Mouse (Mus musculus) CD4-positive, CD25-positive, alpha-beta regulatory T cell, adult 4 months (primary cell): ENCODE results near the gene Rfx2. TPM values are rescaled to one million over a fixed set of nuclear protein-coding genes. Genes with fewer than 3 reads are reported as not detected.

Experiments
- ATAC-seq: one replicate; pipeline ENCODE4 v1.8.0; 2017
- polyA plus RNA-seq, 2 experiments: library from polyadenylated mRNA; unstranded; fragments of 100-300 nt; shearing (Covaris generic); gene quantifications; one replicate each; pipeline ENCODE4 v1.2.1; 2017

The Rfx2 gene
- polyA plus RNA-seq, 2 experiments from 2014 or later, result 1.2 to 2.1 TPM

DNA sequence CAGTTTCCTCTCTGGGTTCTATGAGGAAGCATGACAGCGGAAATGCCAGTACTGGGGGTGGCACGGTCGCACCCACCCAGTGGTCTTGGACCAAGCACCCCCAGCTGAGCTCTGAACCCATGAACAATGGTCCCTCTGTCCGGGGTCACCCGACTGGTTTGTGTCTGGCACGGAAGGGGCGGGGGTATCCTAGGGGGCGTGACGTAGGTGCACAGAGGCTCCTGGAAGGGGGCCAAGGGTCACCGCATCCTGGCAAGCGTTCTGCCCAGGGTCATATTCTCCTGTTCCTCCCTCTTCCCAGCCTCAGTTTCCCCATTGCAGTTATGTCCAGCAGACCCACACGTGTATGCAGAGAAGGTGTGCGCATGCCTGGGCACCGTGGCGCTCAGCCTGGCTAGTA is 77.4 kb downstream of the Rfx2 start:
- ATAC-seq, result no peak

DNA sequence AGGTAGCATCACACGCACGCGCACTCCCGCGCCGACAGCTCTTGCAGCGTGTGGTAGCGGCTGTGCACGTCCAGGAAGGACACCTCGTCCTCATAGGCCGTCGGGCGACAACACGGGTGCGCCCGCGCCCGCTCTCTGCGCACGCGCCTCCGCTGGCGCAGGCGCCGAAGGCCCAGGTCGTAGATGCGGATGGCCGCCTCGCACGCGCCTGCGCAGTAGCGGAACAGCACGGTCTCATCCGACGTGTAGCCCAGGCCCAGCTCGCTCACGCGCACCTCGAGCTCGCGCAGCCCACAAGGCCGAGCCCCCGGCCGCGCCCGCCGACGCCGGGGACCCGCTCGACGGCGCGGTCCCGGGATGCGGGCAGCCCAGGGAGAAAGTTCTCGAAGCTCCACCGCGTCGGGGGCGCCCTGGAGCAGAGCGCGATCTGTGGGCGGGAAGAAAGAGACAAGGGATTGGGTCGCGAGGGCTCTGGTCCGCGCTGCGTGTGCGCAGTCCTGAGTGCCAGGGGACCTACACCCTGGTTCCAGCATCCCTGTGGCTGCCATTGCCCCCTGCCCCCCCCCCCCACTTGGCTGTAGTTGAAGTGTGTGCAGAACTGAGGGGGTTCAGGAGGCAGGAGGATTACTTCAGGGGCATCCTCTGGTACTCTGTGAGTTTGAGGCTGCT is 79.3 kb downstream of the Rfx2 start:
- ATAC-seq, result no peak

DNA sequence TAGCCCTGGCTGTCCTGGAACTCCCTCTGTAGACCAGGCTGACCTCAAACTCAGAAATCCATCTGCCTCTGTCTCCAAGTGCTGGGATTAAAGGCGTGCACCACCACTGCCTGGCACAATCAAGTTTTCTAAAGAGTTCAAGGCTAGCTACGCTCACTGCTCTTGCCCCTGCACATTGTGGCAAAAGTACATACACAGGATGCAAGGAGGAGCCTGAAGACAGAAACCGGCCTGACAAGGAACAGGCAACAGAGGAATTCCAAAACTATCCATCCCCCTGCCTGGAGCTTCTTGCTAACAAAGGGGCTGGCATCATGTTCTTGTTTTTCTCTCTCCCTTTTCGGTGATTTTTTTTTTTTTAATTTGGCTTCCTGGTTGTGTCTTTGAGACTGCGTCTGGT is 86.6 kb downstream of the Rfx2 start:
- no peak for ATAC-seq

DNA sequence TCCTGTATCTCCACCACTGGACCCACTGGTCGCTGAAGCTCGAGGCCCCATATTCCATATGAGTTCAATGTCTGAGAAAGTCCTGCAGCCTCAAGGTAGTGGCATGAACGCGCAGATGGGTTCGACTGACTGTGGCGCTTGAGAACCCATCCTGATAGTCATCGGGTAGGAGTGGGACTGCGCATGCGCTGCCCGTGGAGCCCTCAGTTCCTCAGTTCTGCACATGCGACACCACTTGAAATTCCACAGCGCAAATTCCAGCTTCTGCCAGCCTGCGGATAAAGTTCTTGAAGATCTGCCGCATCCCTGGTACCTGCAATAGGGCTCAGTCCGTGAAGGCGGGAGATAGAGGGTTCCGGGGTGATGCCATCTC is 90.0 kb downstream of the Rfx2 start:
- ATAC-seq, result no peak

DNA sequence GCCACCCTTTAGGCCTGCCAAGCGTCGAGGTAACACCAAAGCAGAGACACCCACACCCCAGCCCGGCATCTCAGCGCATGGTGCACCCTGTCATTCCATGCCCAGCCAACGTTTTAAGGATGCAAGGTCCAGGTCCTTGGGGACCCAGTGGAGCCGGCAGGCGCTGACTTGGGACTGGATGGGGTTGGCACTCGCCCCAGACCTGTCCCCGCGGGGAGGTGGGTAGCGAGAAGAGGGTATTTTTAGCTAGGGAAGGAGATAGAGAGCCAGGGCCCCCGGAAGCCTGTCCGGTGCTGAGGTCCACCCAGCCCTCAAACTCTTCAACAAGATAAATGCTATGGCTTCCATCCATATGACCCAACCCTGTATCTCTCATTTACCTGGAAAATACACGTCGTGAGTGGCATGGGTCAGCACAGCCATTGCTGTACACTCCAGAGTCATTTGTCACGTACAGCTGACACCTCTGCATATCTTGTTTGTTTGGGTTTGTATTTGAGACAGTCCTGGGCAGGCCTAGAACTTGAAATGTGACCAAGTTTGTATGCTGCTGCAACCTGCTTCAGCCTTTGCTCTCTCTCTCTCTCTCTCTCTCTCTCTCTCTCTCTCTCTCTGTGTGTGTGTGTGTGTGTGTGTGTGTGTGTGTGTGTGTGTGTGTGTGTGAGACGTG is 90.6 kb downstream of the Rfx2 start:
- ATAC-seq, result no peak

DNA sequence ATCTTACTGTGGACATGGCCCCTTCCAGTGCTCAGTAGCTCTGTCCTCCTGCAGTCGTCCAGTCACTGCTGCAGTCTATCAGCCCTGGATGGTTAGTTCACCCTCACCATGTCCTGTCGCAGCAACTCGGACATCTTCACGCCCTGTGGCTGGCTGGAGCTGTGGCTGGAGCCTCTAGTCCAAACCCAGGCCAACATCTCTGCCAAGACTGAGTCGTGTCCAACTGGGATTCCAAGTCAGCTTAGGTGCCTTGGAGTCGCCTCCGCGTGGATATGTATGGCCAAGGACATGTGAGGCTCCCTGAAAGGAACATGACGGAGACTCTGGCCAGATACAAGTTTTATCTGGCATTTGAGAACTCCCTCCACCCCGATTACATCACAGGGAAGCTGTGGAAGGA is 92.6 kb downstream of the Rfx2 start:
- no peak for ATAC-seq

DNA sequence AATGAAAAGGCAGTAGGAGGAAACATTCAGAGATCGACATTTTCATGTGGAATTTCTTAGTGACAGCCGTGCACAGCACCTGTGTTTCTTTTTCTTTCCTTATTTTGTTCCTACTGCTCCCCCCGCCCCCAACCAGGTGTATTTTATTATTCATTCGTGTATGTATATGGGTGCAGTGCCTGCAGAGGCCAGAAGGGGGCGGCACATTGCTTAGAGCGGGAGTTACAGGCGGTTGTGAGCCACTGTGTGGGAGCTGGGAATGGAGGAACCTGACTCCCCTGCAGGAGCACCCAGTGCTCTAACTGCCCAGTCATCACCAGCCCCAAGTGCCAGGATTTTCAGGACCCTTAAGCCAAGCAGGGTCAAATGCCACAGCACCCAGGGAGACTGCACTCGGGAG is 94.3 kb downstream of the Rfx2 start:
- ATAC-seq, result no peak

DNA sequence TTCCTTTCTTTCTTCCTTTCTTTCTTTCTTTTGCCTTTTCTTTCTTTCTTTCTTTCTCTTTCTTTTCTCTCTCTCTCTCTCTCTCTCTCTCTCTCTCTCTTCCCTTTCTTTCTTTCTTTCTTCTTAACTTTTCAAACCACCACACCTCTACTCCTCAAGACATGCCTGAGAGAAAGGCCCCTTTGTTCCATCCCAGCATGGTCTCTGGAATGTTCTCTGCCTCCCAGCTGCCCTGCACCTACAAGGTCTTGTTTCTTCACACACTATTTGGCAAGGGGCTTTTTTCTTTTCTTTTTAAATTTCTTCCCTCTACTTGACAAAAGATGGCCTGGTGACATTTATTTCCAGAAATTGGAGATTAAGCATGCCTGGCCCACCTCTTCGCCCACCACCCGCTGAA is 101.2 kb downstream of the Rfx2 start:
- ATAC-seq, result no peak

DNA sequence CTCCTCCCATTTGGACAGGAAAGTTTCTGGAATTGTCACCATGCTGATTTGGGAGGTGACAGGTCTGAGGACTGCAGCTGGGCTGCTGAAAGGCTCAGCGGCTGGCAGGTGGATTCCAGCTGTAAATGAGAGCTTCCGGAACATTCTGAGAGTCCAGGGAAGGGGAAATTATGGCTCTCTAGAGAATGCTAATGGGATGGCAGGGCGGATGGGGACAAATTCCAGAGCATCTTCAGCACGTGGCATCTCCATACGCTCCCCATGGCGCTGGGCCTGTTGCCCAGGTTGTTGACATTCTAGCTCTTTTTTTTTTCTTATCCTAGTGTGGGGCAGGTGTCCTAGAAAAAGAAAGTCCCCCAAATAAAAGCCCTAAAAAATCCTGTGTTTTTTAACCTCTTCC is 101.7 kb downstream of the Rfx2 start:
- ATAC-seq, result no peak

DNA sequence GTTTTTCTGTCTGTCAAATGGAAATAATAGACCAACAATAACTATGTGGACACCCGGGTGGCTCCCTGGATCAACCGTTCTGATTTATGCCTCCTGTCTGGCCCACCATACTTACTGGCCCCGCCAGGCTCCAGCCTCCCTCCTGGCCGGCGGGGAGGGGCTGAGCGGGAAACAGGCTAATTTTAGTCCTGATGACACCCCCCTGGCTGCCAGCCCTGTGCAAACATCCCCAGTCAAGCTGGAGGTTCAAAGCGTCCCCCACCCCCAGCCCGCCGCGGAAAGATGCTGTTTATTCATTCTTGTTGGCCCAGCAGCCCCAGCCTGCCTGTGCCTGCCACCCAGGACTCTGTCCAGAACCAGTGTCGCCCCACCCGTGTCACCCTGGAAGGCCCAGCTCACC is 102.7 kb downstream of the Rfx2 start:
- ATAC-seq, result no peak

DNA sequence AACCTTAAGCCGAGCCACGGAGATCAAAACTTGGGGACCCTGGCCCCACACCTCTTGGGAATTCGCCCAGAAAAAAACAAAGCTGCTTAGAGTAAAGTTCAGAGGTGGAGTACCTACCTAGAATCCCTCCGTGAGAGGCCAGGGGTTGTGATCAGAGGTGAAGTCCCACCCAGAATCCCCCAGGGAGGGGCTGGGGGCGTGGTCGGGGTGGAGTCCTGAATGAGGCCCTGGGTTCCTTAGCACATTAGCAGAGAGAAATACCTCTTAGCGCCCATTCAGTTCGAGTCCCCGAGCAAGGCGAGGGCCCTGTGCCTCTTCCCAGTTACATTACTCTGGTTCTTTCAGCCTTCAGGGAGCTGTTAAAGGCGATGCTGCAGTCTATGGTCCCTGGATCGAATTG is 103.2 kb downstream of the Rfx2 start:
- ATAC-seq, result no peak

DNA sequence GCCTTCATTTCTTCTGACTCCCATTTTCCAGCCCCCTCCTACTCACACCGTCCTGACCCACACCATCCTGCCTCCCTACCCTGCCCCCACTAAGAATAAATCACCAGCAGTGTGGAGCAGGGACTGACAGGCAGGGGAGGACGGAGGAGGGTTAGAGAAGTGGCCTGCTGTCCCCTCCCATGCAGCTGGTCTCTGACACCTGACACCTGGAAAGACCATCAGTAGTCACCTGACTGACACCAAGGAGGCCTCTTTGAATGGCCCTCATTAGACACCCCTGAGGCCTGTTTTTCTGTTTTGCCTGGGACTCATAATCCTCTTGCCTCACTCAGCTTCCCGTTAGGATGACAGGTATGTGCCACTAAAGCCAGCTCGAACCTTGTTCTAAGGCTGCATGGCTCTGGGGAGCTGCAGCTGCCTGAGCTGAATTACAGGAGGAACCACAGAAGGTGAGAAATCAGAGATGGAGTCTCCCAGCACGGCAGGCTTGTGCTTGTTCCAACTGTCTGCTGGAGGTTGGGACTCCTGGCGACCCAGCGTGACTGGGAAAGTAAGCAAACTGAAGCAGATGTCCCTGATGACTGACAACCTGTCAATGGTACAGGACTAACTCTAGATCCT is 103.7 kb downstream of the Rfx2 start:
- no peak for ATAC-seq

Other genes starting within 250 kb of the Rfx2 start
- 10 to 100 TPM; 36.8 to 53.1 TPM for gene Safb2, start 246.4 kb downstream of the Rfx2 start, polyA plus RNA-seq
- 10 to 100 TPM; 52.6 to 55.0 TPM for gene Safb, start 246.2 kb downstream of the Rfx2 start, polyA plus RNA-seq
- 100 to 1,000 TPM; 280 to 291 TPM for gene 2410015M20Rik, start 221.2 kb downstream of the Rfx2 start, polyA plus RNA-seq
- gene Rpl36, start 217.6 kb downstream of the Rfx2 start, polyA plus RNA-seq, result 1,000 to 10,000 TPM; 3,663 to 4,818 TPM
- 1 to 10 TPM; 4.5 to 8.0 TPM for gene Lonp1, start 204.1 kb downstream of the Rfx2 start, polyA plus RNA-seq
- gene Catsperd, start 202.9 kb downstream of the Rfx2 start, polyA plus RNA-seq, result 1 to 10 TPM; 2.6 to 3.5 TPM
- gene Ranbp3, start 157.7 kb downstream of the Rfx2 start, polyA plus RNA-seq, result 10 to 100 TPM; 55.5 to 79.5 TPM
- 100 to 1,000 TPM; 225 to 227 TPM for gene Ndufa11, start 113.2 kb downstream of the Rfx2 start, polyA plus RNA-seq
- 1 to 10 TPM; 5.8 to 8.2 TPM for gene Vmac, start 113.0 kb downstream of the Rfx2 start, polyA plus RNA-seq
- not detected for gene Nrtn, start 73.5 kb downstream of the Rfx2 start, polyA plus RNA-seq
- gene Dus3l, start 66.3 kb downstream of the Rfx2 start, polyA plus RNA-seq, result 10 to 100 TPM; 30.3 to 41.2 TPM
- 1 to 10 TPM in 1 of 2 experiments, under 1 TPM in 1; 0.24 to 1.1 TPM for gene Prr22, start 60.8 kb downstream of the Rfx2 start, polyA plus RNA-seq
- under 1 TPM in 1 of 2 experiments, not detected in 1; 0.12 TPM for gene Acsbg2, start 43.4 kb upstream of the Rfx2 start, polyA plus RNA-seq
- under 1 TPM in 1 of 2 experiments, not detected in 1; 0.31 TPM for gene 1700061G19Rik, start 44.5 kb upstream of the Rfx2 start, polyA plus RNA-seq
- gene Mllt1, start 104.4 kb upstream of the Rfx2 start, polyA plus RNA-seq, result 1 to 10 TPM; 4.5 to 7.0 TPM
- under 1 TPM in 1 of 2 experiments, not detected in 1; 0.16 TPM for gene Acer1, start 151.1 kb upstream of the Rfx2 start, polyA plus RNA-seq
- gene Clpp, start 159.3 kb upstream of the Rfx2 start, polyA plus RNA-seq, result 100 to 1,000 TPM; 108 to 110 TPM
- 10 to 100 TPM; 21.6 to 25.1 TPM for gene Alkbh7, start 166.3 kb upstream of the Rfx2 start, polyA plus RNA-seq
- gene Pspn, start 169.0 kb upstream of the Rfx2 start, polyA plus RNA-seq, result not detected
- 100 to 1,000 TPM in 1 of 2 experiments, 10 to 100 TPM in 1; 72.1 to 102 TPM for gene Gtf2f1, start 180.3 kb upstream of the Rfx2 start, polyA plus RNA-seq
- gene Gm17949, start 180.5 kb upstream of the Rfx2 start, polyA plus RNA-seq, result 1 to 10 TPM in 1 of 2 experiments, not detected in 1; 1.5 TPM
- gene Khsrp, start 200.5 kb upstream of the Rfx2 start, polyA plus RNA-seq, result 10 to 100 TPM; 16.0 to 29.4 TPM
- gene Slc25a41, start 210.6 kb upstream of the Rfx2 start, polyA plus RNA-seq, result not detected
- 1 to 10 TPM; 2.1 to 2.9 TPM for gene Crb3, start 228.1 kb upstream of the Rfx2 start, polyA plus RNA-seq
- 1 to 10 TPM; 2.3 to 3.4 TPM for gene Slc25a23, start 228.8 kb upstream of the Rfx2 start, polyA plus RNA-seq
- gene Dennd1c, start 247.5 kb upstream of the Rfx2 start, polyA plus RNA-seq, result 100 to 1,000 TPM; 215 to 337 TPM